Mouse (Mus musculus) lung, postnatal 0 days (tissue): Measurements from ENCODE around the gene C530025M09Rik. TPM values are rescaled to one million over a fixed set of nuclear protein-coding genes. Genes with fewer than 3 reads are reported as not detected.

Source experiments
- ATAC-seq: fragments of 200-750 bp; cut with Nextera tagmentation; 2 replicates; pipeline ENCODE4 v1.8.0; 2017; ENCODE audit warnings: moderate library complexity
- DNase-seq: peaks from one replicate; pipeline ENCODE4 v3.0.0-alpha.2; 2016; ENCODE audit warnings: low spot score
- H3K27ac ChIP-seq: fragments of 300-500 bp; sonication (generic); 2 replicates; pipeline ENCODE4 v1.5.1; 2014; ENCODE audit warnings: antibody characterized with exemption, mild to moderate bottlenecking, low read length, mixed read lengths
- H3K27me3 ChIP-seq: fragments of 300-500 bp; sonication (generic); replicated peaks from 2 replicates; pipeline ENCODE4 v1.6.1; 2014; ENCODE audit warnings: low read length, mixed read lengths; ENCODE audit not compliant: insufficient read depth
- H3K36me3 ChIP-seq: fragments of 300-500 bp; sonication (generic); 2 replicates; pipeline ENCODE4 v1.6.1; 2014; ENCODE audit warnings: low read length, mixed read lengths; ENCODE audit not compliant: insufficient read depth
- H3K4me1 ChIP-seq: fragments of 300-500 bp; sonication (generic); 2 replicates; pipeline ENCODE4 v1.6.1; 2014; ENCODE audit warnings: antibody characterized with exemption, low read depth, low read length, mixed read lengths; ENCODE audit not compliant: insufficient read depth
- H3K4me2 ChIP-seq: fragments of 300-500 bp; sonication (generic); replicated peaks from 2 replicates; pipeline ENCODE4 v1.6.1; 2014; ENCODE audit warnings: low read depth, mild to moderate bottlenecking, low read length, moderate library complexity, mixed read lengths
- H3K4me3 ChIP-seq: fragments of 300-500 bp; sonication (generic); 2 replicates; pipeline ENCODE4 v1.5.1; 2014; ENCODE audit warnings: low read depth, low read length
- H3K9ac ChIP-seq: fragments of 300-500 bp; sonication (generic); replicated peaks from 2 replicates; pipeline ENCODE4 v1.6.1; 2014; ENCODE audit warnings: low read depth, mild to moderate bottlenecking
- H3K9me3 ChIP-seq: fragments of 300-500 bp; sonication (generic); 2 replicates; pipeline ENCODE4 v1.6.1; 2016; ENCODE audit warnings: low read length, mixed read lengths
- CTCF ChIP-seq: IDR thresholded peaks from 2 replicates; pipeline ENCODE4 v1.5.1; 2016; ENCODE audit warnings: antibody characterized with exemption, mild to moderate bottlenecking
- EP300 ChIP-seq: IDR thresholded peaks from 2 replicates; pipeline ENCODE4 v1.6.1; 2016; ENCODE audit warnings: antibody characterized with exemption, mild to moderate bottlenecking, control low read depth
- WGBS: fragments of 180-500 bp; shearing (Covaris S2); extraction: QIAGEN DNeasy Blood & Tissue Kit; methylation state at CpG from one replicate; pipeline ENCODE4 v1.1.7; 2014; 5-methylcytosine and 5-hydroxymethylcytosine counted together
- polyA plus RNA-seq: library from polyadenylated mRNA; unstranded; fragments of >200 nt; fragmentation: Nextera tagmentation; extraction: Ambion mirVana; gene quantifications from 2 replicates; pipeline ENCODE4 v1.2.1, GENCODE M21; 2015

The C530025M09Rik gene
- polyA plus RNA-seq, 1 experiment from 2014 or later, result not detected

- DNase-seq, result no peak
Measured at GRCm38 (mm10) chr2:149861002-149861401, 30.0 kb upstream of the C530025M09Rik start.

GRCm38 (mm10) chr2:149848778-149849177 lies 17.8 kb upstream of the C530025M09Rik start:
- TF ChIP-seq CTCF (no peak), EP300 (no peak)
- no peak for ATAC-seq
- 49% methylated on average over 4 of the region's 4 CpGs for WGBS

More at GRCm38 (mm10) chr2:149861002-149861401, 30.0 kb upstream of the C530025M09Rik start:
- 76% methylated on average over 3 of the region's 3 CpGs for WGBS
- no peaks in the 10 kb centered on the region for H3K4me1 ChIP-seq
- no peak for TF ChIP-seq EP300
- TF ChIP-seq CTCF, result no peak
- no peak for ATAC-seq
- H3K27ac ChIP-seq, result no peak overlapping the region
- no peak overlapping the region for H3K4me2 ChIP-seq
- H3K9me3 ChIP-seq, result no peaks in the 10 kb centered on the region
- no peaks in the 10 kb centered on the region for H3K27me3 ChIP-seq
- H3K9ac ChIP-seq, result no peak overlapping the region
- no peak overlapping the region for H3K4me3 ChIP-seq
- no peaks in the 10 kb centered on the region for H3K36me3 ChIP-seq

DNA sequence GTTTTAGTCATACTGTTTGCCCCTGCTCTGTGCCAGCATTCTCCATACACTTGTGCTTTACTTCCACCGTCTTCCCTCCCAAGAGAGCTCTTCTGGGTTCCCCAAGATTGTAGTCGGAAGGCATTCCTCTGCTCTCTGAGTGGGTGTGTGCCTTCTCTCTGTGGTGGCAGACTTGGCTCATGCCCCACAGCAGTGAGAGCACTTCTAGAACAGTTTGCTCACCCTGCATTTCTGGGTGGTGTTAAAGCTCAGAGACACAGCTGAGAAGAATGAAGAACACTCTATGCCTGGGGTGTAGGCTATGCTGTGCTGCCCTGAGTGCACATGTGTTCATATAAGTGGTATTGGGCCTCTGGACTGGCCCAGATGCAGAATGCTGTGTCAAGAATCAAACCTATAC lies 13.6 kb upstream of the C530025M09Rik start:
- TF ChIP-seq EP300 (peak; percentile 91), CTCF (no peak)
- Histone ChIP-seq H3K9me3 (no peaks in the 10 kb centered on the region), H3K4me1 (no peaks in the 10 kb centered on the region), H3K4me2 (no peak overlapping the region), H3K9ac (no peak overlapping the region), H3K4me3 (no peak overlapping the region), H3K27ac (0 out of 2 replicates have a peak overlapping the region, but pooled peaks have one; percentile 16), H3K36me3 (no peaks in the 10 kb centered on the region), H3K27me3 (no peaks in the 10 kb centered on the region)
- ATAC-seq, result peak; percentile 99
- peak; percentile 92 for DNase-seq
- WGBS, result 39% methylated on average over 2 of the region's 2 CpGs

More at GRCm38 (mm10) chr2:149848778-149849177, 17.8 kb upstream of the C530025M09Rik start:
- Histone ChIP-seq H3K4me2 (no peak overlapping the region), H3K4me3 (no peak overlapping the region), H3K9me3 (no peaks in the 10 kb centered on the region), H3K27me3 (no peaks in the 10 kb centered on the region), H3K36me3 (no peaks in the 10 kb centered on the region), H3K27ac (no peak overlapping the region), H3K9ac (no peak overlapping the region), H3K4me1 (no peaks in the 10 kb centered on the region)
- no peak for DNase-seq

DNA sequence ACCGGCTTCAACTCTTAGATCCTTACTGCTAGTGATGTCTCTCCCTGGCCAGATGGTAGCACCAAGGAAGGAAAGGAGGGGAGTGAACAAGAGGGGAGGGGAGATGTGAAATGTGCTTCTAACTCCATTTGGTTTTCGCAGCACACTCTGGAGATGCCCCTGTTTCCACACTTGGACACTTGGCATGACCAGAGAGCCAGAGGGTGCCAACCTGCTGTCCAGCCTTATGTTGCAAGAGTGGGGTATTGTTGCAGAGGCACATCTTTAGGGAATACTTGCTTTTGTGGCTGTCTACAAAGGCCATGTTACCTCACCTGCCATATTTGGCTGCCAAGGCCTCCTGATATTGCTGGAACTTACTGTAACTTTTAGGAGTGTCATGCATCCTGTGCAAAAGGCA lies 8.7 kb upstream of the C530025M09Rik start:
- Histone ChIP-seq H3K27ac (no peak overlapping the region), H3K27me3 (no peaks in the 10 kb centered on the region), H3K9ac (no peak overlapping the region), H3K4me3 (no peak overlapping the region), H3K4me1 (no peaks in the 10 kb centered on the region), H3K4me2 (no peak overlapping the region), H3K36me3 (no peaks in the 10 kb centered on the region), H3K9me3 (no peaks in the 10 kb centered on the region)
- WGBS, result 67% methylated on average over 2 of the region's 2 CpGs
- no peak for TF ChIP-seq EP300
- TF ChIP-seq CTCF, result no peak
- DNase-seq, result no peak
- ATAC-seq, result no peak

DNA sequence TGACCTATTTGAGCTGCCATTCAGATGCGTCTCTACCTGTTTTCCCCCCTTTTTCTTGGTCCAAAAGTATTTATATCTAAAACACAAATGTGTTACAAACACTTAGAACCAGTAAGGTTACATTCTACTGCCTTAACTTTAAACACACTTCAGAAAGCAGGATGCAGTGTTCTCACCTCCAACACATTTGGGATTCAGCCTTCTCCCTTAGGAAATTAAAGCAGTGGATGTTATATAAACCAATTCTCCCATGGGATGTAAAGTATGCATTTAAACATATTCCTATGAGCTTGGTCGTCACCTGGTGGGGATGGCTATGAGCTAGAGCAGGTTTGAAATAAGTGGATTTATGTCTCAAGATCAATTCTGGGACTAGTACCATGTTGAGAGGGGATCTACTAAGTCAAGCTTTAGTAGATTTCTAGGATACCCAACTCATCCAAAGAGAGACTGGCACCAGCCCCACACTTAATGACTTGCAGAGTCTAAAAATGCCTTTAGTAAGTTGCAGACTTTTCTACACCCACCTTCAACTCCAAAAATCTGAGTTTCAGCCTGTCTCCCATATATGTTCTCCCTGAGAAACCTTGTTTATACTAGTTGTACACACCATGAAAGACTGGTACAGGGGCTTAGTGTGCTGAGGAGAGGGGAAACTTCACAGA lies 5.6 kb upstream of the C530025M09Rik start:
- H3K27ac ChIP-seq, result no peak overlapping the region
- TF ChIP-seq EP300 (no peak), CTCF (no peak)

GRCm38 (mm10) chr2:149835091-149835490 lies 4.1 kb upstream of the C530025M09Rik start:
- H3K4me2 ChIP-seq, result no peak overlapping the region
- ATAC-seq, result no peak
- H3K4me3 ChIP-seq, result no peak overlapping the region
- no peak for DNase-seq
- no peak overlapping the region for H3K27ac ChIP-seq
- H3K36me3 ChIP-seq, result no peaks in the 10 kb centered on the region
- TF ChIP-seq CTCF (no peak), EP300 (no peak)
- 77% methylated on average over 1 of the region's 1 CpGs for WGBS
- no peaks in the 10 kb centered on the region for H3K9me3 ChIP-seq
- H3K4me1 ChIP-seq, result no peaks in the 10 kb centered on the region
- no peak overlapping the region for H3K9ac ChIP-seq
- peaks cover 23% of the 10 kb centered on the region for H3K27me3 ChIP-seq

More for the DNA sequence above, 5.6 kb upstream of the C530025M09Rik start:
- ATAC-seq (no peak), DNase-seq (no peak)
- no peak overlapping the region for H3K4me3 ChIP-seq
- peaks cover 11% of the 10 kb centered on the region for H3K27me3 ChIP-seq
- H3K36me3 ChIP-seq, result no peaks in the 10 kb centered on the region
- H3K9ac ChIP-seq, result no peak overlapping the region
- H3K4me1 ChIP-seq, result no peaks in the 10 kb centered on the region
- WGBS, result 70% methylated on average over 2 of the region's 2 CpGs
- no peaks in the 10 kb centered on the region for H3K9me3 ChIP-seq
- H3K4me2 ChIP-seq, result no peak overlapping the region

DNA sequence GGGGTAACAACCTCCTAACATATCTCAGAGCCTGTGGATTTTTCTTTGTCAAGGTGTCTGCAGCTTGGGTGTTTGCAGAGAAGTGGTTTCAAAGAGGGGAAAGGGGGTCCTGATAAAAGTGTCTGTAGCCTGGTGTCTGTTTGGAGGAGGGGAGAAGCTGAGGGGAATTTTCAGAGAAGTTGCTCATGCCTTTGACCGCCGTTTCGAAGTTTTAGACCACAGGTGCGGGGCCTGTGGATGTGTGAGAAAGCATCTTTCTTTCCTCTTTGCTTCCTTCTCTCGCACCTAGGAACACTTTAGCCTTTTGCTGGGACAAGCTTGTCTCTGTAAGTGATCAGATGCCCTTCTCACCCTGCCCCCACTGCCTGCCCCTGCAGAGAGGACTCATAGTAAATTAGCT lies 1.3 kb upstream of the C530025M09Rik start:
- H3K4me3 ChIP-seq, result no peak overlapping the region

More for the DNA sequence above, 1.3 kb upstream of the C530025M09Rik start:
- H3K9me3 ChIP-seq, result no peaks in the 10 kb centered on the region
- H3K27me3 ChIP-seq, result peaks cover 23% of the 10 kb centered on the region
- ATAC-seq, result no peak
- no peak overlapping the region for H3K9ac ChIP-seq
- H3K27ac ChIP-seq, result no peak overlapping the region
- no peaks in the 10 kb centered on the region for H3K36me3 ChIP-seq
- WGBS, result 3% methylated on average over 5 of the region's 5 CpGs
- TF ChIP-seq EP300 (no peak), CTCF (no peak)
- DNase-seq, result no peak
- no peak overlapping the region for H3K4me2 ChIP-seq
- no peaks in the 10 kb centered on the region for H3K4me1 ChIP-seq
